Mouse (Mus musculus) forebrain, embryonic 16.5 days (tissue): ENCODE measurements around the gene Lmf1. TPM values are rescaled to one million over a fixed set of nuclear protein-coding genes. Genes with fewer than 3 reads are reported as not detected.

ENCODE experiments used
- ATAC-seq: fragments of 200-750 bp; cut with Nextera tagmentation; 2 replicates; pipeline ENCODE4 v1.8.0; 2017; ENCODE audit warnings: mild to moderate bottlenecking, moderate library complexity
- H3K27ac ChIP-seq: fragments of 300-500 bp; sonication (generic); 2 replicates; pipeline ENCODE4 v1.5.1; 2014; ENCODE audit warnings: low read length, control low read depth
- H3K27me3 ChIP-seq: fragments of 300-500 bp; sonication (generic); replicated peaks from 2 replicates; pipeline ENCODE4 v1.6.1; 2014; ENCODE audit warnings: low read length; ENCODE audit not compliant: control insufficient read depth, insufficient read depth
- H3K36me3 ChIP-seq: fragments of 300-500 bp; sonication (generic); 2 replicates; pipeline ENCODE4 v1.6.1; 2014; ENCODE audit not compliant: control insufficient read depth, insufficient read depth
- H3K4me1 ChIP-seq: fragments of 300-500 bp; sonication (generic); replicated peaks from 2 replicates; pipeline ENCODE4 v1.6.1; 2014; ENCODE audit warnings: low read length; ENCODE audit not compliant: control insufficient read depth, insufficient read depth
- H3K4me2 ChIP-seq: fragments of 300-500 bp; sonication (generic); 2 replicates; pipeline ENCODE4 v1.6.1; 2014; ENCODE audit warnings: mild to moderate bottlenecking, low read length, control low read depth
- H3K4me3 ChIP-seq: fragments of 300-500 bp; sonication (generic); replicated peaks from 2 replicates; pipeline ENCODE4 v1.5.1; 2014; ENCODE audit warnings: mild to moderate bottlenecking, low read length, control low read depth
- H3K9ac ChIP-seq: fragments of 300-500 bp; sonication (generic); replicated peaks from 2 replicates; pipeline ENCODE4 v1.6.1; 2014; ENCODE audit warnings: low read depth, low read length, control low read depth
- H3K9me3 ChIP-seq: fragments of 300-500 bp; sonication (generic); 2 replicates; pipeline ENCODE4 v1.6.1; 2016; ENCODE audit warnings: low read length; ENCODE audit not compliant: control insufficient read depth
- WGBS: fragments of 180-500 bp; shearing (Covaris S2); extraction: QIAGEN DNeasy Blood & Tissue Kit; methylation state at CpG from one replicate; pipeline ENCODE4 v1.1.7; 2014; 5-methylcytosine and 5-hydroxymethylcytosine counted together
- polyA plus RNA-seq: library from polyadenylated mRNA; unstranded; fragments of >200 nt; fragmentation: Nextera tagmentation; extraction: Ambion mirVana; gene quantifications from 2 replicates; pipeline ENCODE4 v1.2.1, GENCODE M21; 2015

Gene Lmf1
- polyA plus RNA-seq, 1 experiment from 2014 or later = 19.4 TPM

- peak; percentile 78 for ATAC-seq
Measured at GRCm38 (mm10) chr17:25555666-25556629, 22.9 kb upstream of the Lmf1 start.

GRCm38 (mm10) chr17:25556630-25557354 is 22.1 kb upstream of the Lmf1 start:
- H3K9ac ChIP-seq = peak overlapping the region; percentile 65
- no peaks in the 10 kb centered on the region for H3K9me3 ChIP-seq
- ATAC-seq = peak; percentile 53
- no peaks in the 10 kb centered on the region for H3K36me3 ChIP-seq
- peak overlapping the region; percentile 80 for H3K27ac ChIP-seq
- peak overlapping the region; percentile 40 for H3K4me3 ChIP-seq
- H3K27me3 ChIP-seq = no peaks in the 10 kb centered on the region
- 11% methylated on average over 21 of the region's 21 CpGs for WGBS
- peaks cover 40% of the 10 kb centered on the region for H3K4me1 ChIP-seq
- peak overlapping the region; percentile 63 for H3K4me2 ChIP-seq

More at GRCm38 (mm10) chr17:25555666-25556629, 22.9 kb upstream of the Lmf1 start:
- Histone ChIP-seq H3K4me1 (peaks cover 31% of the 10 kb centered on the region), H3K4me2 (peak overlapping the region; percentile 63), H3K9ac (peak overlapping the region; percentile 65), H3K9me3 (no peaks in the 10 kb centered on the region), H3K36me3 (no peaks in the 10 kb centered on the region), H3K27ac (peak overlapping the region; percentile 80), H3K4me3 (peak overlapping the region; percentile 40), H3K27me3 (no peaks in the 10 kb centered on the region)
- WGBS = 6% methylated on average over 29 of the region's 29 CpGs

- no peaks in the 10 kb centered on the region for H3K36me3 ChIP-seq
- H3K27ac ChIP-seq = peak overlapping the region; percentile 81; the same call in 1 of the 2 replicates
- no peaks in the 10 kb centered on the region for H3K27me3 ChIP-seq
- no peak for ATAC-seq
- no peak overlapping the region for H3K4me3 ChIP-seq
- no peaks in the 10 kb centered on the region for H3K9me3 ChIP-seq
- no peak overlapping the region for H3K9ac ChIP-seq
- no peak overlapping the region for H3K4me2 ChIP-seq
- 17% methylated on average over 4 of the region's 4 CpGs for WGBS
- peaks cover 57% of the 10 kb centered on the region for H3K4me1 ChIP-seq
Measured at GRCm38 (mm10) chr17:25559634-25560033, 19.3 kb upstream of the Lmf1 start.

- H3K4me1 ChIP-seq = peaks cover 63% of the 10 kb centered on the region
- no peaks in the 10 kb centered on the region for H3K27me3 ChIP-seq
- WGBS = 12% methylated on average over 5 of the region's 5 CpGs
- no peaks in the 10 kb centered on the region for H3K9me3 ChIP-seq
- peak overlapping the region; percentile 81 for H3K27ac ChIP-seq
- no peaks in the 10 kb centered on the region for H3K36me3 ChIP-seq
- H3K9ac ChIP-seq = peak overlapping the region; percentile 28; the same call in 1 of the 2 replicates
- ATAC-seq = no peak
- H3K4me3 ChIP-seq = no peak overlapping the region
- H3K4me2 ChIP-seq = no peak overlapping the region
Measured at GRCm38 (mm10) chr17:25560554-25561222, 18.2 kb upstream of the Lmf1 start.

GRCm38 (mm10) chr17:25561223-25562028 is 17.5 kb upstream of the Lmf1 start:
- H3K27me3 ChIP-seq = no peaks in the 10 kb centered on the region
- no peaks in the 10 kb centered on the region for H3K36me3 ChIP-seq
- peak; percentile 87 for ATAC-seq
- H3K27ac ChIP-seq = peak overlapping the region; percentile 81
- no peak overlapping the region for H3K4me2 ChIP-seq
- WGBS = 7% methylated on average over 16 of the region's 16 CpGs
- peaks cover 59% of the 10 kb centered on the region for H3K4me1 ChIP-seq
- peak overlapping the region; percentile 15 for H3K9ac ChIP-seq
- H3K9me3 ChIP-seq = no peaks in the 10 kb centered on the region
- H3K4me3 ChIP-seq = no peak overlapping the region

GRCm38 (mm10) chr17:25564481-25564880 is 14.4 kb upstream of the Lmf1 start:
- H3K4me1 ChIP-seq = peaks cover 69% of the 10 kb centered on the region
- 43% methylated on average over 5 of the region's 5 CpGs for WGBS
- H3K9me3 ChIP-seq = no peaks in the 10 kb centered on the region
- peaks cover 2% of the 10 kb centered on the region; the same call in 1 of the 2 replicates for H3K27me3 ChIP-seq
- H3K36me3 ChIP-seq = no peaks in the 10 kb centered on the region
- H3K27ac ChIP-seq = peak overlapping the region; percentile 52
- H3K4me3 ChIP-seq = no peak overlapping the region
- ATAC-seq = no peak
- peak overlapping the region; percentile 22; the same call in 1 of the 2 replicates for H3K4me2 ChIP-seq
- H3K9ac ChIP-seq = no peak overlapping the region

GRCm38 (mm10) chr17:25565244-25565643 is 13.6 kb upstream of the Lmf1 start:
- Histone ChIP-seq H3K4me2 (peak overlapping the region; percentile 37), H3K4me3 (peak overlapping the region; percentile 11; the same call in 1 of the 2 replicates), H3K36me3 (no peaks in the 10 kb centered on the region), H3K27ac (peak overlapping the region; percentile 55), H3K27me3 (peaks cover 6% of the 10 kb centered on the region), H3K9me3 (no peaks in the 10 kb centered on the region), H3K9ac (0 out of 2 replicates have a peak overlapping the region, but pooled peaks have one; percentile 8), H3K4me1 (peaks cover 74% of the 10 kb centered on the region)
- WGBS = 14% methylated on average over 6 of the region's 6 CpGs
- no peak for ATAC-seq

GRCm38 (mm10) chr17:25565860-25566600 is 12.9 kb upstream of the Lmf1 start:
- Histone ChIP-seq H3K9ac (no peak overlapping the region), H3K4me1 (peaks cover 75% of the 10 kb centered on the region)

More at GRCm38 (mm10) chr17:25565860-25566600, 12.9 kb upstream of the Lmf1 start:
- Histone ChIP-seq H3K27ac (peak overlapping the region; percentile 58), H3K4me2 (peak overlapping the region; percentile 41), H3K27me3 (peaks cover 9% of the 10 kb centered on the region), H3K36me3 (no peaks in the 10 kb centered on the region), H3K4me3 (peak overlapping the region; percentile 11), H3K9me3 (no peaks in the 10 kb centered on the region)
- WGBS = 59% methylated on average over 17 of the region's 17 CpGs
- ATAC-seq = no peak
